Mouse (Mus musculus): ENCODE data around the gene Ppfia3. TPM values are rescaled to one million over a fixed set of nuclear protein-coding genes. Genes with fewer than 3 reads are reported as not detected.
"Not testable (repeated sequence)": the region's sequence is repeated elsewhere in the genome, so short reads cannot be mapped to it uniquely, and the experiment has no call there.

The Ppfia3 gene
- polyA plus RNA-seq, 1 experiment from 2014 or later, result 7.4 TPM

GRCm38 (mm10) chr7:45363983-45364382 is 2.8 kb downstream of the Ppfia3 start:
- ATAC-seq (replicated peaks; ENCODE audit: insufficient number of reproducible peaks, low FRiP score, low TSS enrichment, low read depth), result no peak
- no peaks in the 10 kb centered on the region for H3K9me3 ChIP-seq (replicated peaks; ENCODE audit: control insufficient read depth, low read length)
- H3K4me1 ChIP-seq (ENCODE audit: control insufficient read depth, insufficient read depth, low read length), result peaks cover 10% of the 10 kb centered on the region; the same call in 1 of the 2 replicates
- H3K9ac ChIP-seq (replicated peaks; ENCODE audit: low read length), result no peak overlapping the region
- H3K4me2 ChIP-seq (ENCODE audit: low read depth, low read length), result no peak overlapping the region
- no peak overlapping the region for H3K27ac ChIP-seq (replicated peaks; ENCODE audit: low read depth, low read length)
- peaks cover 35% of the 10 kb centered on the region for H3K27me3 ChIP-seq (ENCODE audit: control insufficient read depth, insufficient read depth, low read length)
- no peak overlapping the region for H3K4me3 ChIP-seq (ENCODE audit: low read depth, low read length)
- H3K36me3 ChIP-seq (replicated peaks; ENCODE audit: control insufficient read depth, insufficient read depth, low read depth, low read length), result no peaks in the 10 kb centered on the region
- DNase-seq (ENCODE audit: low spot score), result no peak
- 87% methylated on average over 2 of the region's 2 CpGs for WGBS

- Histone ChIP-seq H3K4me3 (ENCODE audit: low read depth, low read length) (no peak overlapping the region), H3K27me3 (ENCODE audit: control insufficient read depth, insufficient read depth, low read length) (peaks cover 28% of the 10 kb centered on the region), H3K27ac (replicated peaks; ENCODE audit: low read depth, low read length) (no peak overlapping the region), H3K4me2 (ENCODE audit: low read depth, low read length) (no peak overlapping the region), H3K9ac (replicated peaks; ENCODE audit: low read length) (no peak overlapping the region), H3K36me3 (replicated peaks; ENCODE audit: control insufficient read depth, insufficient read depth, low read depth, low read length) (no peaks in the 10 kb centered on the region), H3K4me1 (ENCODE audit: control insufficient read depth, insufficient read depth, low read length) (peaks cover 10% of the 10 kb centered on the region; the same call in 1 of the 2 replicates), H3K9me3 (replicated peaks; ENCODE audit: control insufficient read depth, low read length) (no peaks in the 10 kb centered on the region)
- peak; percentile 70 for DNase-seq (ENCODE audit: low spot score)
- no peak for ATAC-seq (replicated peaks; ENCODE audit: insufficient number of reproducible peaks, low FRiP score, low TSS enrichment, low read depth)
- 2% methylated on average over 13 of the region's 13 CpGs for WGBS
Measured at GRCm38 (mm10) chr7:45362801-45363200, 4.0 kb downstream of the Ppfia3 start.

DNA sequence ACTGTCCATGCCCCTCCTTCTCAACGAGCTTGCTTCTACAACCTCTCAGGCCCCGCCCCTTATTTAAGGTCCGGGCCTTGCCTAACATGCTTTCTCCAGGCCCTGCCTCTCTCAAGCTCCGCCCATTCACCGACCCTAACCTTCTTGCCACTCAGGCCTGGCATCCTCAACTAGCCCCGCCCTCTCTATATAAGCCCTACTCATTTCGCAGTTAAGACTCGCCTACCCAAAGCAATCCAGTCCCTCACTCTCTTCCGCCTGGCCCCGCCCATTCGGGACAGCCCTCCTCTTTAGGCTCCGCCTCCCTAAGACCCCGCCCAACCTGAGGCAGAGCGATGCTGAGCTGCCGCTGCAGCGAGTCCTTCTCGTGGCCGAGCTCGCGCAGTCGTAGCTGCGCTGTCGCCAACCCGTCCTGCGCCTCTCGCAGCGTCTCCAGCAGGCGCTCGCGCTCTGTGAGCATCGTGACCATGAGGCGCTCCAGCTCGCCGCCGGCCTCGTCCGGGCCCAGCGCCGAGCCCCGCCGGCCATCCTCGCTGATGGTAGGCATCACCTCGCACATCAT is 5.5 kb downstream of the Ppfia3 start:
- peaks cover 10% of the 10 kb centered on the region; the same call in 1 of the 2 replicates for H3K4me1 ChIP-seq (ENCODE audit: control insufficient read depth, insufficient read depth, low read length)
- H3K4me3 ChIP-seq (ENCODE audit: low read depth, low read length), result peak overlapping the region; percentile 46
- ATAC-seq (replicated peaks; ENCODE audit: insufficient number of reproducible peaks, low FRiP score, low TSS enrichment, low read depth) (peak; percentile 76), DNase-seq (ENCODE audit: low spot score) (peak; percentile 88)
- H3K27me3 ChIP-seq (ENCODE audit: control insufficient read depth, insufficient read depth, low read length), result peaks cover 28% of the 10 kb centered on the region
- no peaks in the 10 kb centered on the region for H3K36me3 ChIP-seq (replicated peaks; ENCODE audit: control insufficient read depth, insufficient read depth, low read depth, low read length)
- H3K4me2 ChIP-seq (ENCODE audit: low read depth, low read length), result peak overlapping the region; percentile 91
- H3K27ac ChIP-seq (replicated peaks; ENCODE audit: low read depth, low read length), result no peak overlapping the region
- WGBS, result under 1% methylated on average over 43 of the region's 43 CpGs
- peak overlapping the region; percentile 70 for H3K9ac ChIP-seq (replicated peaks; ENCODE audit: low read length)
- H3K9me3 ChIP-seq (replicated peaks; ENCODE audit: control insufficient read depth, low read length), result no peaks in the 10 kb centered on the region

DNA sequence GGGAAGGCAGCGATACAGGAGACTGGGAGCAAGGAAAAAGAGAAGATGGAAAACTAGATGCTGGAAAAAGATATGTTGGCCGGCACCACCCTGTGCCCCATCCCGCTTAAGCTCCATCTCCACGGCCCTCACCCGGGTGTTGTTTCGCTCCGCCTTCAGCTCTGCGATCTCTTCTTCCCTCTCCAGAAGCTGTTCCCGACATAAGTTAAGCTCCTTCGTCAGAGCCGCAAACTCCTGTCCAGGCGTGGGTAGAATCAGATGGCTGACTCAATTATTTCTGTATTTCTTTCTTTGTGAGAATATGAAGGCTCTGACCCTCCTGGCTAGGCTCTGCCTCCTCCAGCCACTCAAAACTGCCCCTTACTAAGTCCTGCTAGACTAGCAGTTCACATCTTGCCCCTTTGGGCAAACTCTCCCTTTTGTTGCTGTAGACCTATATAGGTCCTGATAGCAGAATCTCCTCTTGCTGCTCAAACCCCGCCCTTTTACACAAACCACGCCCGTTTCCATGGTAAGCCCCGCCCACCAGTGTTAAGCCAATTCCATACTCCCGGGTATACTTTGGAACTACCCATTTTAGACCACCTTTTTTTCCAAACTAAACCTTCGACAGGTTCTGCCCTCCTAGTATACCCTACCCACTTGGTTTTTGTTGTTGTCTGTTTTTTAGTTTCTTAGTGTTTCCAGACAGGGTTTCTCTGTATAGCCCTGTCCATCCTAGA is 6.3 kb downstream of the Ppfia3 start:
- Histone ChIP-seq H3K9ac (replicated peaks; ENCODE audit: low read length) (no peak overlapping the region), H3K4me1 (ENCODE audit: control insufficient read depth, insufficient read depth, low read length) (peaks cover 3% of the 10 kb centered on the region; the same call in 1 of the 2 replicates), H3K27me3 (ENCODE audit: control insufficient read depth, insufficient read depth, low read length) (peaks cover 21% of the 10 kb centered on the region), H3K27ac (replicated peaks; ENCODE audit: low read depth, low read length) (no peak overlapping the region), H3K9me3 (replicated peaks; ENCODE audit: control insufficient read depth, low read length) (no peaks in the 10 kb centered on the region), H3K4me2 (ENCODE audit: low read depth, low read length) (no peak overlapping the region), H3K4me3 (ENCODE audit: low read depth, low read length) (no peak overlapping the region), H3K36me3 (replicated peaks; ENCODE audit: control insufficient read depth, insufficient read depth, low read depth, low read length) (no peaks in the 10 kb centered on the region)
- WGBS, result 48% methylated on average over 18 of the region's 18 CpGs
- DNase-seq (ENCODE audit: low spot score), result no peak
- peak; percentile 27 for ATAC-seq (replicated peaks; ENCODE audit: insufficient number of reproducible peaks, low FRiP score, low TSS enrichment, low read depth)

GRCm38 (mm10) chr7:45359081-45359480 is 7.7 kb downstream of the Ppfia3 start:
- H3K36me3 ChIP-seq (replicated peaks; ENCODE audit: control insufficient read depth, insufficient read depth, low read depth, low read length); DNase-seq (ENCODE audit: low spot score); H3K4me3 ChIP-seq (ENCODE audit: low read depth, low read length); H3K4me1 ChIP-seq (ENCODE audit: control insufficient read depth, insufficient read depth, low read length); H3K4me2 ChIP-seq (ENCODE audit: low read depth, low read length); H3K27ac ChIP-seq (replicated peaks; ENCODE audit: low read depth, low read length); H3K9me3 ChIP-seq (replicated peaks; ENCODE audit: control insufficient read depth, low read length); ATAC-seq (replicated peaks; ENCODE audit: insufficient number of reproducible peaks, low FRiP score, low TSS enrichment, low read depth); H3K9ac ChIP-seq (replicated peaks; ENCODE audit: low read length): not testable (repeated sequence)
- peaks cover 17% of the 10 kb centered on the region for H3K27me3 ChIP-seq (ENCODE audit: control insufficient read depth, insufficient read depth, low read length)
- 63% methylated on average over 10 of the region's 11 CpGs for WGBS

DNA sequence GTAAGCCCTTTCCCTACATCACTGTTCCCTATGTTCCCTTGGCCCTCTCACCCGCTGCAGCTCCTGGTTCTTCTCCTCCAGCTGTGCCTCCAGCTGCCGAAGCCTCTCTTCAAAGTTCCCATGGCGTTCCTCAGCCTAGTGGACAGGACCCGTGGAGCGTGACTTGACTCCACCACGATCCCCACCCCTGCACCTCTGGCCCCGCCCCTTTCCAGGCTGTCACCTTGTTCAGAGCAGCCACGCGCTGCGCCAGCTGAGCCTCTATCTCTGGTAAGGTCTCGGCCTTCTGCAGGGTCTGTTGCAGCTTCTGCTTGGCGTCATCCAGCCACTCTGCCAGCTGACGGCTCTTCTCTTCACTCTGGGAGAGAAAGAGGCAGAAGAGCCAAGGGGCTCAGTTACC is 10.7 kb downstream of the Ppfia3 start:
- 57% methylated on average over 13 of the region's 13 CpGs for WGBS
- Histone ChIP-seq H3K9ac (replicated peaks; ENCODE audit: low read length) (no peak overlapping the region), H3K36me3 (replicated peaks; ENCODE audit: control insufficient read depth, insufficient read depth, low read depth, low read length) (no peaks in the 10 kb centered on the region), H3K4me1 (ENCODE audit: control insufficient read depth, insufficient read depth, low read length) (no peaks in the 10 kb centered on the region), H3K4me3 (ENCODE audit: low read depth, low read length) (no peak overlapping the region), H3K27ac (replicated peaks; ENCODE audit: low read depth, low read length) (no peak overlapping the region), H3K4me2 (ENCODE audit: low read depth, low read length) (no peak overlapping the region), H3K9me3 (replicated peaks; ENCODE audit: control insufficient read depth, low read length) (no peaks in the 10 kb centered on the region), H3K27me3 (ENCODE audit: control insufficient read depth, insufficient read depth, low read length) (peaks cover 7% of the 10 kb centered on the region)
- DNase-seq (ENCODE audit: low spot score) (no peak), ATAC-seq (replicated peaks; ENCODE audit: insufficient number of reproducible peaks, low FRiP score, low TSS enrichment, low read depth) (no peak)

- Histone ChIP-seq H3K36me3 (replicated peaks; ENCODE audit: control insufficient read depth, insufficient read depth, low read depth, low read length) (no peaks in the 10 kb centered on the region), H3K4me2 (ENCODE audit: low read depth, low read length) (no peak overlapping the region), H3K27ac (replicated peaks; ENCODE audit: low read depth, low read length) (no peak overlapping the region), H3K9ac (replicated peaks; ENCODE audit: low read length) (no peak overlapping the region), H3K27me3 (ENCODE audit: control insufficient read depth, insufficient read depth, low read length) (peaks cover 3% of the 10 kb centered on the region), H3K9me3 (replicated peaks; ENCODE audit: control insufficient read depth, low read length) (no peaks in the 10 kb centered on the region), H3K4me3 (ENCODE audit: low read depth, low read length) (no peak overlapping the region), H3K4me1 (ENCODE audit: control insufficient read depth, insufficient read depth, low read length) (no peaks in the 10 kb centered on the region)
- DNase-seq (ENCODE audit: low spot score) (no peak), ATAC-seq (replicated peaks; ENCODE audit: insufficient number of reproducible peaks, low FRiP score, low TSS enrichment, low read depth) (no peak)
- WGBS, result 70% methylated on average over 15 of the region's 15 CpGs
Measured at GRCm38 (mm10) chr7:45355318-45356020, 11.3 kb downstream of the Ppfia3 start.

- H3K4me3 ChIP-seq (ENCODE audit: low read depth, low read length), result no peak overlapping the region
- WGBS, result 15% methylated on average over 5 of the region's 5 CpGs
- no peak overlapping the region for H3K4me2 ChIP-seq (ENCODE audit: low read depth, low read length)
- no peaks in the 10 kb centered on the region for H3K36me3 ChIP-seq (replicated peaks; ENCODE audit: control insufficient read depth, insufficient read depth, low read depth, low read length)
- DNase-seq (ENCODE audit: low spot score), result no peak
- no peaks in the 10 kb centered on the region for H3K4me1 ChIP-seq (ENCODE audit: control insufficient read depth, insufficient read depth, low read length)
- no peaks in the 10 kb centered on the region for H3K27me3 ChIP-seq (ENCODE audit: control insufficient read depth, insufficient read depth, low read length)
- H3K27ac ChIP-seq (replicated peaks; ENCODE audit: low read depth, low read length), result no peak overlapping the region
- no peak overlapping the region for H3K9ac ChIP-seq (replicated peaks; ENCODE audit: low read length)
- no peaks in the 10 kb centered on the region for H3K9me3 ChIP-seq (replicated peaks; ENCODE audit: control insufficient read depth, low read length)
- ATAC-seq (replicated peaks; ENCODE audit: insufficient number of reproducible peaks, low FRiP score, low TSS enrichment, low read depth), result no peak
Measured at GRCm38 (mm10) chr7:45353041-45353440, 13.8 kb downstream of the Ppfia3 start.
